Mouse (Mus musculus) adrenal gland, adult 8-10 months (tissue): Measurements from ENCODE around the gene Cacna1e. TPM values are rescaled to one million over a fixed set of nuclear protein-coding genes. Genes with fewer than 3 reads are reported as not detected.

Experiments used
- DNase-seq: peaks from one replicate; pipeline ENCODE4 v3.0.0; 2022
- total RNA-seq, 4 experiments: library from RNA; stranded (reverse); gene quantifications; 2 replicates each; pipeline ENCODE4 v1.2.4; 2022

The Cacna1e gene
- total RNA-seq, 4 experiments from 2014 or later, result 0.12 to 0.78 (median 0.50) TPM

GRCm38 (mm10) chr1:154622666-154623653, 261.3 kb downstream of the Cacna1e start:
- no peak for DNase-seq

- no peak for DNase-seq
These were observed 266.4 kb downstream of the Cacna1e start for GRCm38 (mm10) chr1:154617743-154618455.

GRCm38 (mm10) chr1:154615759-154616158, 268.5 kb downstream of the Cacna1e start:
- DNase-seq, result no peak

GRCm38 (mm10) chr1:154608516-154608915, 275.8 kb downstream of the Cacna1e start:
- DNase-seq, result no peak

GRCm38 (mm10) chr1:154607406-154607805, 276.9 kb downstream of the Cacna1e start:
- DNase-seq, result no peak

- no peak for DNase-seq
These were observed 278.7 kb downstream of the Cacna1e start for GRCm38 (mm10) chr1:154605601-154606000.

- DNase-seq, result no peak
These were observed 280.5 kb downstream of the Cacna1e start for GRCm38 (mm10) chr1:154603781-154604180.

GRCm38 (mm10) chr1:154602531-154602930, 281.8 kb downstream of the Cacna1e start:
- DNase-seq, result no peak

GRCm38 (mm10) chr1:154582516-154582915, 301.8 kb downstream of the Cacna1e start:
- DNase-seq, result no peak

- DNase-seq, result no peak
These were observed 304.4 kb downstream of the Cacna1e start for GRCm38 (mm10) chr1:154579929-154580328.

GRCm38 (mm10) chr1:154578748-154579147, 305.6 kb downstream of the Cacna1e start:
- no peak for DNase-seq

GRCm38 (mm10) chr1:154576418-154576817, 307.9 kb downstream of the Cacna1e start:
- DNase-seq, result no peak

GRCm38 (mm10) chr1:154566026-154566425, 318.3 kb downstream of the Cacna1e start:
- no peak for DNase-seq

GRCm38 (mm10) chr1:154555811-154556210, 328.5 kb downstream of the Cacna1e start:
- no peak for DNase-seq

GRCm38 (mm10) chr1:154553132-154553531, 331.2 kb downstream of the Cacna1e start:
- no peak for DNase-seq

- DNase-seq, result no peak
These were observed 346.9 kb downstream of the Cacna1e start for GRCm38 (mm10) chr1:154537445-154537844.

- DNase-seq, result no peak
These were observed 347.5 kb downstream of the Cacna1e start for GRCm38 (mm10) chr1:154536763-154537162.

GRCm38 (mm10) chr1:154532987-154533940, 351.0 kb downstream of the Cacna1e start:
- DNase-seq, result no peak

- no peak for DNase-seq
These were observed 354.6 kb downstream of the Cacna1e start for GRCm38 (mm10) chr1:154529666-154530065.

GRCm38 (mm10) chr1:154528803-154529202, 355.5 kb downstream of the Cacna1e start:
- no peak for DNase-seq

- no peak for DNase-seq
These were observed 363.6 kb downstream of the Cacna1e start for GRCm38 (mm10) chr1:154520715-154521114.

GRCm38 (mm10) chr1:154515350-154515749, 369.0 kb downstream of the Cacna1e start:
- no peak for DNase-seq
